Mouse (Mus musculus) layer of hippocampus, postnatal 36 days (tissue): ENCODE measurements at regions not wholly inside any gene's neighbourhood (a gene's known extent, or its start where the extent isn't known, plus 50 kb on each side); places are given as distances from the start of the nearest gene placed in this dataset.
"Not testable (repeated sequence)": the region's sequence is repeated elsewhere in the genome, so short reads cannot be mapped to it uniquely, and the experiment has no call there.

ENCODE experiments used
- DNase-seq, 2 experiments: peaks; one replicate each; pipeline ENCODE4 v3.0.0; 2022

DNA sequence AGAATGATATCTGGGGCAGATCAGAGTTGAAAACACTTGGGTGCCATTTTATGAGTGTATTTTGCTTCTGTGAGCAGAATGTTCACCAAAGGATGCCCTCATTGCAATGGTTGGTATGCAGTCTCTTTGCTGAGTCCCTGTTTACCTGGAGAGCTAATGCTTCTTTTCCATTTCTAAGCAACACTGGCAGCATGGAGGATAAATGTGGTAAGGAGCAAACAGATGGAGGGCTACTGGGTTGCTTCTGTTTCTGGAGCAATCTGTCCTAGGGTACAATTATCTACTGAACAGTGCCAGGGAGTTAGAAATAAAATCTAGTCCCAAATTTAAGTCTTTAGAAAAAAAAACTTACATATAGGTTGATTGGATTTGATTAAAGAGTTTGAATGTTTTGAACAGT is 245.9 kb downstream of the AI429214 start:
- no peak for DNase-seq

GRCm38 (mm10) chr8:37251234-37251633 is 257.8 kb downstream of the AI429214 start:
- not testable (repeated sequence) for DNase-seq

GRCm38 (mm10) chr8:37291069-37291850 is 297.9 kb downstream of the AI429214 start:
- no peak for DNase-seq
